Mouse (Mus musculus) CH12.LX (cell line): ENCODE measurements at regions not wholly inside any gene's neighbourhood (a gene's known extent, or its start where the extent isn't known, plus 50 kb on each side); places are given as distances from the start of the nearest gene placed in this dataset.

Experiments
- DNase-seq: peaks from one replicate; pipeline ENCODE4 v3.0.0-alpha.2; 2013; ENCODE audit errors: extremely low read depth
- H3K27ac ChIP-seq: 2 replicates; pipeline ENCODE4 v1.5.1; 2012; ENCODE audit warnings: low read depth, mild to moderate bottlenecking, control low read depth, moderate library complexity; ENCODE audit not compliant: insufficient read depth
- H3K27me3 ChIP-seq: replicated peaks from 2 replicates; pipeline ENCODE3; 2012; ENCODE audit warnings: inconsistent platforms
- H3K36me3 ChIP-seq, 2 experiments: replicated peaks in 1 of 2; 2 replicates each; pipeline versions ENCODE3 to v1.6.1; 2012; ENCODE audit warnings: inconsistent platforms in 1 of 2, low read length in 1 of 2, mild to moderate bottlenecking in 1 of 2, mixed read lengths in 1 of 2, moderate library complexity in 1 of 2; ENCODE audit not compliant: control insufficient read depth in 1 of 2, insufficient read depth in 1 of 2
- H3K4me1 ChIP-seq, 2 experiments: 2 replicates each; pipeline ENCODE4 v1.6.1; 2012; ENCODE audit warnings: inconsistent platforms in 1 of 2, moderate library complexity in 1 of 2; ENCODE audit not compliant: insufficient read depth in 2 of 2, control insufficient read depth in 1 of 2
- H3K4me2 ChIP-seq: 2 replicates; pipeline ENCODE4 v1.6.1; 2012; ENCODE audit warnings: low read depth, mild to moderate bottlenecking, control low read depth; ENCODE audit not compliant: poor library complexity, insufficient read depth, severe bottlenecking
- H3K4me3 ChIP-seq, 3 experiments: fragments of 150-350 bp in 1 of 3; sonication (generic) in 1 of 3; replicated peaks in 1 of 3; 2 replicates each; pipeline versions ENCODE3 to v1.5.1; 2011 to 2012; ENCODE audit warnings: low read depth in 2 of 3, low read length in 2 of 3, mild to moderate bottlenecking in 2 of 3, moderate library complexity in 2 of 3, control low read depth in 1 of 3, improper control_type of control experiment in 1 of 3, inconsistent platforms in 1 of 3, mixed read lengths in 1 of 3; ENCODE audit not compliant: poor library complexity in 1 of 3
- H3K79me2 ChIP-seq: replicated peaks from 2 replicates; pipeline ENCODE4 v1.6.1; 2012; ENCODE audit warnings: mild to moderate bottlenecking, moderate library complexity; ENCODE audit not compliant: control insufficient read depth, poor library complexity, insufficient read depth, severe bottlenecking; ENCODE audit errors: extremely low read depth
- H3K9ac ChIP-seq: 2 replicates; pipeline ENCODE4 v1.6.1; 2012; ENCODE audit warnings: low read depth, mild to moderate bottlenecking, control low read depth, moderate library complexity; ENCODE audit not compliant: insufficient read depth
- H3K9me3 ChIP-seq: replicated peaks from 2 replicates; pipeline ENCODE3; 2012; ENCODE audit warnings: low read length, inconsistent platforms, mixed read lengths
- CTCF ChIP-seq, 2 experiments: IDR thresholded peaks in 1 of 2; conservative IDR thresholded peaks in 1 of 2; 2 replicates each; pipeline ENCODE4 v1.5.1; 2011 to 2012; ENCODE audit warnings: low read depth in 2 of 2, low read length in 2 of 2, improper control_type of control experiment in 1 of 2, inconsistent platforms in 1 of 2, mild to moderate bottlenecking in 1 of 2, moderate library complexity in 1 of 2
- GABPA ChIP-seq: IDR thresholded peaks from 2 replicates; pipeline ENCODE4 v1.6.1; 2012; ENCODE audit warnings: low read depth, low read length, improper control_type of control experiment, inconsistent platforms; ENCODE audit not compliant: insufficient replicate concordance
- JUND ChIP-seq: conservative IDR thresholded peaks from 2 replicates; pipeline ENCODE4 v1.6.1; 2011; ENCODE audit warnings: low read depth, low read length, improper control_type of control experiment
- MAFK ChIP-seq: IDR thresholded peaks from 2 replicates; pipeline ENCODE4 v1.6.1; 2011; ENCODE audit warnings: low read length, improper control_type of control experiment; ENCODE audit not compliant: insufficient replicate concordance
- MAX ChIP-seq: IDR thresholded peaks from 2 replicates; pipeline ENCODE4 v1.6.1; 2011; ENCODE audit warnings: low read length, improper control_type of control experiment
- MEF2A ChIP-seq: IDR thresholded peaks from 2 replicates; pipeline ENCODE4 v1.6.1; 2014; ENCODE audit warnings: low read depth, mild to moderate bottlenecking, inconsistent platforms, low read length, improper control_type of control experiment, borderline replicate concordance
- MXI1 ChIP-seq: IDR thresholded peaks from 2 replicates; pipeline ENCODE4 v1.6.1; 2011; ENCODE audit warnings: mild to moderate bottlenecking, low read depth, low read length, improper control_type of control experiment
- MYC ChIP-seq: IDR thresholded peaks from 2 replicates; pipeline ENCODE4 v1.6.1; 2011; ENCODE audit warnings: low read depth, mild to moderate bottlenecking, improper control_type of control experiment, low read length
- NELFE ChIP-seq: IDR thresholded peaks from 2 replicates; pipeline ENCODE4 v1.6.1; 2011; ENCODE audit warnings: low read depth, low read length, improper control_type of control experiment
- NRF1 ChIP-seq: IDR thresholded peaks from 2 replicates; pipeline ENCODE4 v1.6.1; 2014; ENCODE audit warnings: low read depth, mild to moderate bottlenecking, inconsistent platforms, low read length, improper control_type of control experiment, moderate library complexity
- PAX5 ChIP-seq: IDR thresholded peaks from 2 replicates; pipeline ENCODE4 v1.6.1; 2012; ENCODE audit warnings: low read length, inconsistent platforms, mixed read lengths
- POLR2A ChIP-seq: IDR thresholded peaks from 2 replicates; pipeline ENCODE4 v1.6.1; 2011; ENCODE audit warnings: low read depth, mild to moderate bottlenecking, improper control_type of control experiment, low read length
- RCOR1 ChIP-seq: conservative IDR thresholded peaks from 2 replicates; pipeline ENCODE4 v1.6.1; 2012; ENCODE audit warnings: low read depth, mild to moderate bottlenecking, inconsistent platforms, low read length, improper control_type of control experiment
- SIN3A ChIP-seq: IDR thresholded peaks from 2 replicates; pipeline ENCODE4 v1.6.1; 2012; ENCODE audit warnings: low read length, improper control_type of control experiment, inconsistent platforms
- SMC3 ChIP-seq: IDR thresholded peaks from 2 replicates; pipeline ENCODE4 v1.6.1; 2011; ENCODE audit warnings: low read depth, low read length, improper control_type of control experiment
- TBP ChIP-seq: conservative IDR thresholded peaks from 2 replicates; pipeline ENCODE4 v1.6.1; 2011; ENCODE audit warnings: low read depth, low read length, improper control_type of control experiment
- UBTF ChIP-seq: IDR thresholded peaks from 2 replicates; pipeline ENCODE4 v1.6.1; 2012; ENCODE audit warnings: low read depth, mild to moderate bottlenecking, inconsistent platforms, low read length, improper control_type of control experiment, moderate library complexity
- USF1 ChIP-seq: IDR thresholded peaks from 2 replicates; pipeline ENCODE4 v1.6.1; 2014; ENCODE audit warnings: low read depth, mild to moderate bottlenecking, inconsistent platforms, low read length, improper control_type of control experiment
- USF2 ChIP-seq: conservative IDR thresholded peaks from 2 replicates; pipeline ENCODE4 v1.6.1; 2011; ENCODE audit warnings: low read depth, low read length, improper control_type of control experiment
- ZC3H11A ChIP-seq: IDR thresholded peaks from 2 replicates; pipeline ENCODE4 v1.6.1; 2012; ENCODE audit warnings: low read depth, mild to moderate bottlenecking, inconsistent platforms, low read length, improper control_type of control experiment
- ZMIZ1 ChIP-seq: IDR thresholded peaks from 2 replicates; pipeline ENCODE4 v1.6.1; 2012; ENCODE audit warnings: low read depth, mild to moderate bottlenecking, inconsistent platforms, low read length, improper control_type of control experiment
- ZNF384 ChIP-seq: IDR thresholded peaks from 2 replicates; pipeline ENCODE4 v1.6.1; 2012; ENCODE audit warnings: low read depth, low read length, improper control_type of control experiment, inconsistent platforms
- dilution Hi-C: fragments of 300-500 bp; cut with MboI; formaldehyde crosslinking; loops from 2 replicates; pipeline ENCODE4 v1.14.3; 2020; ENCODE audit warnings: low sequenced_read_pairs; ENCODE audit not compliant: extremely low pct_unique_long_range_greater_than_20kb, extremely low pct_ligation_motif_present
- in situ Hi-C: fragments of 300-500 bp; cut with MboI; formaldehyde crosslinking; loops from 3 replicates; pipeline ENCODE4 v1.14.3; 2019; ENCODE audit warnings: low sequenced_read_pairs, low pct_ligation_motif_present, low pct_unique_long_range_greater_than_20kb, mixed read lengths

DNA sequence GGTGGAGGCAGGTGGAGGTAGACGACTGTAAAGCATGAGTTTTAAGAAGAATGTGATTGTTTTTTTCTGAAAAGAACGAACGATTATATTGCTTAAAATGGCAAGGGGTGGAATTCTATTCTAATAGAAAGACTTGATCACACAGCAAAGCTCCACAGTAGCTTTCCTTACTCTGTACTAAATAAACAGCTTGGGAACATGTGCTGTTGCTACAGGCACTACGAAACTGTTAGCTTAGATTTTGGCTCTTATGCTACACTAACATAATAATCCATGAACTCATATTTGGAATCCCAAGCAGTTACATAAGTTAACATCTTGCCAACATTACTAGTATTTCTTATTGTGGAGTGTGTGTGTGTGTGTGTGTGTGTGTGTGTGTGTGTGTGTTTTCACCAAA lies 114.3 kb upstream of the Tll1 start:
- Histone ChIP-seq H3K9ac (no peak overlapping the region), H3K27me3 (no peaks in the 10 kb centered on the region), H3K4me1 (no peaks in the 10 kb centered on the region), H3K4me3 (no peak overlapping the region), H3K4me2 (no peak overlapping the region), H3K36me3 (no peaks in the 10 kb centered on the region), H3K79me2 (no peaks in the 10 kb centered on the region), H3K27ac (no peak overlapping the region), H3K9me3 (peaks cover 36% of the 10 kb centered on the region)
- dilution Hi-C loops (no loop called here), in situ Hi-C loops (no loop called here)
- TF ChIP-seq TBP (no peak), MEF2A (no peak), MAX (no peak), PAX5 (no peak), SIN3A (no peak), USF2 (no peak), NRF1 (no peak), ZMIZ1 (no peak), GABPA (no peak), SMC3 (no peak), POLR2A (no peak), USF1 (no peak), JUND (no peak), ZNF384 (no peak), CTCF (conservative IDR thresholded peaks at IDR 0.05 in 1 of 2, IDR thresholded peaks at IDR 0.05 in 1 of 2; ENCODE audit: low read depth in 2 of 2, low read length in 2 of 2) (no peak), NELFE (no peak), UBTF (no peak), MXI1 (no peak), MYC (no peak), MAFK (no peak)
- DNase-seq = no peak

DNA sequence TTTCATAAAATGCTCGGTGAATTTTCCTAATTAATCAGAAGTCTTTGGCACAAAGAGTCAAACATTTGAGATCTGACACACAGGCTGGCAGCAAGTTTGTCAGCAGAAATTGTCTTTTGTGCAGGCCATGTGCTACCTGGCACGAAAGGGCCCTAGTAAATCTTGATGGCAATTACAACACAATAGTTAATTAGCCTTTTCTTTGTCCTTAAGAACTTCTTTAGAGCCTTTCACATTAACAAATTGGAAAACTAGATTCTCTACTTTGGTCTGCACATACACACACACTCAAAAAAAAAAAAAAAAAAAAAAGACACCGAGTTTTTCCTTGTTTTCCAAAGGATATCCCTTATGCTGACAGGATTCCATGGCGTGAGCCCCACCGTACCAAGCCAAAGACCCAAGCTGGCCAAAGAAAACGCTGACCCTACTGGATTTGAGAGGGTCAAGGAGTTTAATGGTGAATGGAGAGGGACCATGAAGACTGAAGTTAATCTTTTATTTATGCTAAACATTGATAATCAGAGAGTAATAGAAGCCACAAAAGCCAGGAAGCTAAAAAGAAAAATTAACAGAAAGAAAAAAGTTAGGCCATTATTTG lies 113.2 kb upstream of the Tll1 start:
- TF ChIP-seq POLR2A = no peak
- no peak for TF ChIP-seq ZC3H11A
- no peak for TF ChIP-seq RCOR1
- TF ChIP-seq SMC3 = no peak
- TF ChIP-seq ZMIZ1 = no peak
- H3K4me1 ChIP-seq = no peaks in the 10 kb centered on the region
- H3K79me2 ChIP-seq = no peaks in the 10 kb centered on the region
- H3K36me3 ChIP-seq = no peaks in the 10 kb centered on the region
- no peak overlapping the region for H3K9ac ChIP-seq
- H3K4me3 ChIP-seq = no peak overlapping the region
- H3K27me3 ChIP-seq = no peaks in the 10 kb centered on the region
- DNase-seq = no peak
- in situ Hi-C loops (no loop called here), dilution Hi-C loops (no loop called here)
- H3K27ac ChIP-seq = no peak overlapping the region
- H3K4me2 ChIP-seq = no peak overlapping the region
- H3K9me3 ChIP-seq = peaks cover 31% of the 10 kb centered on the region
